Mouse (Mus musculus) hindbrain, embryonic 11.5 days (tissue): ENCODE data around the gene Atp5h. TPM values are rescaled to one million over a fixed set of nuclear protein-coding genes. Genes with fewer than 3 reads are reported as not detected.

Experiments used
- ATAC-seq: fragments of 200-750 bp; cut with Nextera tagmentation; 2 replicates; pipeline ENCODE4 v1.8.0; 2017; ENCODE audit warnings: mild to moderate bottlenecking, moderate TSS enrichment, moderate library complexity; ENCODE audit not compliant: low FRiP score
- DNase-seq: peaks from one replicate; pipeline ENCODE4 v3.0.0-alpha.2; 2015; ENCODE audit warnings: low spot score
- H3K27ac ChIP-seq: fragments of 300-500 bp; sonication (generic); 2 replicates; pipeline ENCODE4 v1.5.1; 2014; ENCODE audit warnings: mild to moderate bottlenecking, low read depth, low read length
- H3K27me3 ChIP-seq: fragments of 300-500 bp; sonication (generic); 2 replicates; pipeline ENCODE4 v1.6.1; 2014; ENCODE audit warnings: mild to moderate bottlenecking, low read length, moderate library complexity, mixed read lengths; ENCODE audit not compliant: control insufficient read depth, insufficient read depth
- H3K36me3 ChIP-seq: fragments of 300-500 bp; sonication (generic); 2 replicates; pipeline ENCODE4 v1.6.1; 2014; ENCODE audit warnings: mild to moderate bottlenecking, low read length, moderate library complexity, mixed read lengths; ENCODE audit not compliant: control insufficient read depth, insufficient read depth
- H3K4me1 ChIP-seq: fragments of 300-500 bp; sonication (generic); replicated peaks from 2 replicates; pipeline ENCODE4 v1.6.1; 2014; ENCODE audit warnings: low read length, mixed read lengths; ENCODE audit not compliant: control insufficient read depth, insufficient read depth
- H3K4me2 ChIP-seq: fragments of 300-500 bp; sonication (generic); replicated peaks from 2 replicates; pipeline ENCODE4 v1.6.1; 2014; ENCODE audit warnings: mild to moderate bottlenecking, low read depth, low read length
- H3K4me3 ChIP-seq: fragments of 300-500 bp; sonication (generic); 2 replicates; pipeline ENCODE4 v1.5.1; 2014; ENCODE audit warnings: low read depth, low read length
- H3K9ac ChIP-seq: fragments of 300-500 bp; sonication (generic); 2 replicates; pipeline ENCODE4 v1.6.1; 2014; ENCODE audit warnings: low read depth, low read length
- H3K9me3 ChIP-seq: fragments of 300-500 bp; sonication (generic); 2 replicates; pipeline ENCODE4 v1.6.1; 2016; ENCODE audit warnings: low read length; ENCODE audit not compliant: control insufficient read depth
- WGBS: fragments of 180-500 bp; shearing (Covaris S2); extraction: QIAGEN DNeasy Blood & Tissue Kit; methylation state at CpG from one replicate; pipeline ENCODE4 v1.1.7; 2014; 5-methylcytosine and 5-hydroxymethylcytosine counted together
- polyA plus RNA-seq: library from polyadenylated mRNA; unstranded; fragments of >200 nt; fragmentation: Nextera tagmentation; extraction: Ambion mirVana; gene quantifications from 2 replicates; pipeline ENCODE4 v1.2.1, GENCODE M21; 2014

Gene Atp5h
- polyA plus RNA-seq, 1 experiment from 2014 or later: 899 TPM

- no peak overlapping the region for H3K4me3 ChIP-seq
- no peak overlapping the region for H3K9ac ChIP-seq
- H3K27ac ChIP-seq: no peak overlapping the region
- no peaks in the 10 kb centered on the region for H3K36me3 ChIP-seq
- WGBS: 66% methylated on average over 1 of the region's 1 CpGs
- peaks cover under 1% of the 10 kb centered on the region; the same call in 1 of the 2 replicates for H3K4me1 ChIP-seq
- DNase-seq: no peak
- no peaks in the 10 kb centered on the region for H3K9me3 ChIP-seq
- no peak for ATAC-seq
- H3K27me3 ChIP-seq: peaks cover 7% of the 10 kb centered on the region
- no peak overlapping the region for H3K4me2 ChIP-seq
Measured at GRCm38 (mm10) chr11:115372015-115372414, 47.7 kb downstream of the Atp5h start.

GRCm38 (mm10) chr11:115371354-115371753 is 48.4 kb downstream of the Atp5h start:
- Histone ChIP-seq H3K9ac (no peak overlapping the region), H3K27ac (no peak overlapping the region)

GRCm38 (mm10) chr11:115370368-115370767 is 49.4 kb downstream of the Atp5h start:
- H3K9ac ChIP-seq: no peak overlapping the region
- DNase-seq (no peak), ATAC-seq (no peak)
- WGBS: 64% methylated on average over 7 of the region's 7 CpGs
- no peaks in the 10 kb centered on the region for H3K36me3 ChIP-seq
- no peaks in the 10 kb centered on the region for H3K9me3 ChIP-seq
- no peak overlapping the region for H3K4me3 ChIP-seq
- no peak overlapping the region for H3K27ac ChIP-seq
- H3K4me2 ChIP-seq: no peak overlapping the region
- peaks cover 6% of the 10 kb centered on the region; the same call in 1 of the 2 replicates for H3K4me1 ChIP-seq
- H3K27me3 ChIP-seq: peaks cover 15% of the 10 kb centered on the region

More at GRCm38 (mm10) chr11:115371354-115371753, 48.4 kb downstream of the Atp5h start:
- H3K9me3 ChIP-seq: no peaks in the 10 kb centered on the region
- no peaks in the 10 kb centered on the region for H3K36me3 ChIP-seq
- ATAC-seq (no peak), DNase-seq (peak; percentile 27)
- no peak overlapping the region for H3K4me2 ChIP-seq
- no peak overlapping the region for H3K4me3 ChIP-seq
- peaks cover 3% of the 10 kb centered on the region; the same call in 1 of the 2 replicates for H3K4me1 ChIP-seq
- peaks cover 9% of the 10 kb centered on the region for H3K27me3 ChIP-seq
- WGBS: 53% methylated on average over 8 of the region's 8 CpGs

- H3K4me1 ChIP-seq: peaks cover 6% of the 10 kb centered on the region; the same call in 1 of the 2 replicates
- ATAC-seq: peak; percentile 82
- peak within 1 kb of the TSS; percentile 70 for H3K27ac ChIP-seq
- peak within 1 kb of the TSS; percentile 80 for H3K9ac ChIP-seq
- H3K4me3 ChIP-seq: peak within 1 kb of the TSS; percentile 71
- 1% methylated on average over 33 of the region's 39 CpGs for WGBS
- H3K36me3 ChIP-seq: no peaks in the 10 kb centered on the region
- H3K4me2 ChIP-seq: peak within 1 kb of the TSS; percentile 97
- H3K27me3 ChIP-seq: peaks cover 9% of the 10 kb centered on the region
- no peaks in the 10 kb centered on the region for H3K9me3 ChIP-seq
- peak; percentile 87 for DNase-seq
Measured at GRCm38 (mm10) chr11:115367395-115367944, 52.3 kb downstream of the Atp5h start, which contains the start of gene Hid1. Gene Hid1, minus strand, starts transcription at chr11:115367756.

GRCm38 (mm10) chr11:115366706-115367394 is 52.9 kb downstream of the Atp5h start:
- peaks cover 6% of the 10 kb centered on the region; the same call in 1 of the 2 replicates for H3K4me1 ChIP-seq
- no peaks in the 10 kb centered on the region for H3K36me3 ChIP-seq
- H3K9ac ChIP-seq: peak overlapping the region; percentile 80
- peak overlapping the region; percentile 70 for H3K27ac ChIP-seq
- peaks cover 9% of the 10 kb centered on the region for H3K27me3 ChIP-seq
- ATAC-seq: peak; percentile 71
- peak overlapping the region; percentile 71 for H3K4me3 ChIP-seq
- H3K9me3 ChIP-seq: no peaks in the 10 kb centered on the region
- peak; percentile 48 for DNase-seq
- under 1% methylated on average over 26 of the region's 28 CpGs for WGBS
- H3K4me2 ChIP-seq: peak overlapping the region; percentile 97

GRCm38 (mm10) chr11:115366039-115366705 is 53.6 kb downstream of the Atp5h start:
- no peak overlapping the region for H3K27ac ChIP-seq
- H3K4me2 ChIP-seq: peak overlapping the region; percentile 97
- peaks cover 9% of the 10 kb centered on the region for H3K27me3 ChIP-seq
- 44% methylated on average over 7 of the region's 7 CpGs for WGBS
- H3K4me3 ChIP-seq: peak overlapping the region; percentile 71; the same call in 1 of the 2 replicates
- peaks cover 6% of the 10 kb centered on the region; the same call in 1 of the 2 replicates for H3K4me1 ChIP-seq
- DNase-seq (no peak), ATAC-seq (peak; percentile 34)
- H3K36me3 ChIP-seq: no peaks in the 10 kb centered on the region
- H3K9ac ChIP-seq: peak overlapping the region; percentile 80; the same call in 1 of the 2 replicates
- no peaks in the 10 kb centered on the region for H3K9me3 ChIP-seq

Other genes starting within 250 kb of the Atp5h start
- 7.2 and 7.3 TPM in 2 replicates for gene Tmem104, start 232.5 kb downstream of the Atp5h start, polyA plus RNA-seq
- 19.5 and 20.1 TPM in 2 replicates for gene Nat9, start 232.1 kb downstream of the Atp5h start, polyA plus RNA-seq
- 0.25 and 0.43 TPM in 2 replicates for gene Grin2c, start 152.7 kb downstream of the Atp5h start, polyA plus RNA-seq
- gene Fdxr, start 142.9 kb downstream of the Atp5h start, polyA plus RNA-seq: 11.6 and 14.9 TPM in 2 replicates
- gene Fads6, start 122.3 kb downstream of the Atp5h start, polyA plus RNA-seq: 0.40 and 0.52 TPM in 2 replicates
- gene Otop2, start 112.8 kb downstream of the Atp5h start, polyA plus RNA-seq: not detected in 2 replicates
- gene Ush1g, start 97.9 kb downstream of the Atp5h start, polyA plus RNA-seq: 0.05 TPM in 1 of 2 replicates, not detected in the other
- 0.15 and 0.20 TPM in 2 replicates for gene Otop3, start 85.2 kb downstream of the Atp5h start, polyA plus RNA-seq
- gene Hid1, start 52.2 kb downstream of the Atp5h start, polyA plus RNA-seq: 10.9 and 15.3 TPM in 2 replicates
- gene Cdr2l, start 38.0 kb downstream of the Atp5h start, polyA plus RNA-seq: 19.0 and 20.0 TPM in 2 replicates
- gene Mrpl58, start 16.2 kb downstream of the Atp5h start, polyA plus RNA-seq: 226 and 243 TPM in 2 replicates
- gene Kctd2, start 166 bp upstream of the Atp5h start, polyA plus RNA-seq: 21.0 and 27.5 TPM in 2 replicates
- not detected in 2 replicates for gene Trim80, start 20.6 kb upstream of the Atp5h start, polyA plus RNA-seq
- 0.11 TPM in 1 of 2 replicates, not detected in the other for gene Slc16a5, start 42.5 kb upstream of the Atp5h start, polyA plus RNA-seq
- 7.5 and 9.0 TPM in 2 replicates for gene Armc7, start 55.7 kb upstream of the Atp5h start, polyA plus RNA-seq
- gene Nt5c, start 71.9 kb upstream of the Atp5h start, polyA plus RNA-seq: 75.8 and 84.6 TPM in 2 replicates
- gene Jpt1, start 94.4 kb upstream of the Atp5h start, polyA plus RNA-seq: 990 and 1,006 TPM in 2 replicates
- gene Sumo2, start 116.3 kb upstream of the Atp5h start, polyA plus RNA-seq: 1,523 and 1,527 TPM in 2 replicates
- gene Nup85, start 144.5 kb upstream of the Atp5h start, polyA plus RNA-seq: 156 and 175 TPM in 2 replicates
- 93.3 and 105 TPM in 2 replicates for gene Mrps7, start 184.0 kb upstream of the Atp5h start, polyA plus RNA-seq
- 24.7 and 25.1 TPM in 2 replicates for gene Gga3, start 184.1 kb upstream of the Atp5h start, polyA plus RNA-seq
- 14.2 and 17.7 TPM in 2 replicates for gene Mif4gd, start 193.0 kb upstream of the Atp5h start, polyA plus RNA-seq
- 24.9 and 27.1 TPM in 2 replicates for gene Slc25a19, start 208.3 kb upstream of the Atp5h start, polyA plus RNA-seq